Mouse (Mus musculus): Measurements from ENCODE around the gene Adamts15.

The Adamts15 gene

GRCm38 (mm10) chr9:30879248-30879946, 42.9 kb downstream of the Adamts15 start:
- DNase-seq: no peak

- no peak for DNase-seq
Observed at GRCm38 (mm10) chr9:30876552-30876951, 45.7 kb downstream of the Adamts15 start.

- no peak for DNase-seq
Observed at GRCm38 (mm10) chr9:30855837-30856236, 66.4 kb downstream of the Adamts15 start.

- no peak for DNase-seq
Observed at GRCm38 (mm10) chr9:30851841-30852240, 70.4 kb downstream of the Adamts15 start.

GRCm38 (mm10) chr9:30849951-30850350, 72.3 kb downstream of the Adamts15 start:
- no peak for DNase-seq

- DNase-seq: no peak
Observed at GRCm38 (mm10) chr9:30849444-30849843, 72.8 kb downstream of the Adamts15 start.

Measured in lung, postnatal 36 days (tissue).